In the genomic region with DNA sequence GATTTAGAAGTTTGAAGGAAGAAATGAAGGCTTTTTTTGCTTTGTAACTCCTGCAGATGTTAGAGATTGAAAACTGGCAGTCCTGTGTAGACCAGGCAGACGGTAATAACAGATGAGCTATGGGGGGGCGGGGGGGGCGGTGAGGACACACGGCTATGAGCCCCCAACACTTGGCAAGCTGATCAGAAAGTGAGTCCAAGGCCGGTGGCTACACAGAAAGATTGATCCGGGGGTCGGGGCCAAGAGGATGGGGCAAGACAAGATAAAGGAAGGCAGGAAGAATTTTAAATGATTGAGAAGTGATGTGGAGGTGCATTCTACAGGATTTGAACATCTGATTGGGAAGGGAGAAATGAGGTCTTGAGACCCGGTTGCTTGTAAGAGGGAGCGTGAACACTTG, we compare ENCODE assay signal across 7 mouse cellular contexts. TPM values are rescaled to one million over a fixed set of nuclear protein-coding genes. Genes with fewer than 3 reads are reported as not detected.
DNase-seq lines count a peak whose midpoint lies in the region; ATAC-seq and TF ChIP-seq lines count a peak whose summit lies in the region.

No protein-coding gene starts in this region.

- H3K27me3 ChIP-seq in lung, postnatal 0 days (replicated peaks; ENCODE audit: insufficient read depth, low read length) = no peaks in the 10 kb centered on the region
- H3K27me3 ChIP-seq in forebrain, embryonic 14.5 days (replicated peaks; ENCODE audit: control insufficient read depth, insufficient read depth, low read length) = no peaks in the 10 kb centered on the region
- no peaks in the 10 kb centered on the region for H3K27me3 ChIP-seq in limb, embryonic 14.5 days (ENCODE audit: control insufficient read depth, insufficient read depth, low read length)
- H3K27me3 ChIP-seq in stomach, embryonic 15.5 days (replicated peaks) = no peaks in the 10 kb centered on the region

- H3K9ac ChIP-seq in lung, postnatal 0 days (replicated peaks; ENCODE audit: low read depth) = no peak overlapping the region
- peak overlapping the region; percentile 81 for H3K9ac ChIP-seq in forebrain, embryonic 14.5 days (ENCODE audit: low read length)
- H3K9ac ChIP-seq in limb, embryonic 14.5 days (ENCODE audit: low read depth, low read length, severe bottlenecking) = peak overlapping the region; percentile 85
- no peak overlapping the region for H3K9ac ChIP-seq in stomach, embryonic 15.5 days

- ATAC-seq in lung, postnatal 0 days = no peak
- ATAC-seq in forebrain, embryonic 14.5 days = no peak
- no peak for ATAC-seq in limb, embryonic 14.5 days (ENCODE audit: low FRiP score, low read depth)
- no peak for ATAC-seq in stomach, embryonic 15.5 days (ENCODE audit: insufficient read depth, low FRiP score, low read depth)

- no peak for DNase-seq in lung, postnatal 0 days (ENCODE audit: low spot score)
- DNase-seq in lung, postnatal 36 days = no peak
- no peak for DNase-seq in forebrain, embryonic 14.5 days (ENCODE audit: low spot score)
- DNase-seq in limb, embryonic 14.5 days (ENCODE audit: low spot score) = no peak
- no peak for DNase-seq in adipocyte (ENCODE audit: low spot score)
- DNase-seq in lung, adult 2 months = no peak

- TF ChIP-seq POLR2A in limb, embryonic 14.5 days (IDR thresholded peaks at IDR 0.05; ENCODE audit: borderline replicate concordance, extremely low read depth, insufficient read depth, insufficient read length) = no peak
- TF ChIP-seq POLR2A in lung, adult 2 months (IDR thresholded peaks at IDR 0.05; ENCODE audit: borderline replicate concordance, extremely low read depth, low read depth, low read length) = no peak

- no peaks in the 10 kb centered on the region for H3K9me3 ChIP-seq in lung, postnatal 0 days (ENCODE audit: low read length)
- no peaks in the 10 kb centered on the region for H3K9me3 ChIP-seq in forebrain, embryonic 14.5 days (replicated peaks; ENCODE audit: control insufficient read depth, low read length)
- H3K9me3 ChIP-seq in limb, embryonic 14.5 days (ENCODE audit: control insufficient read depth, low read length) = no peaks in the 10 kb centered on the region
- H3K9me3 ChIP-seq in stomach, embryonic 15.5 days = no peaks in the 10 kb centered on the region

- H3K4me2 ChIP-seq in lung, postnatal 0 days (replicated peaks; ENCODE audit: low read depth, low read length) = peak overlapping the region; percentile 91
- peak overlapping the region; percentile 73 for H3K4me2 ChIP-seq in forebrain, embryonic 14.5 days (ENCODE audit: low read length)
- peak overlapping the region; percentile 77 for H3K4me2 ChIP-seq in limb, embryonic 14.5 days (replicated peaks; ENCODE audit: low read depth, low read length, severe bottlenecking)
- H3K4me2 ChIP-seq in stomach, embryonic 15.5 days = peak overlapping the region; percentile 91

- 16% methylated on average over 8 of the region's 9 CpGs for WGBS in lung, postnatal 0 days
- WGBS in forebrain, embryonic 14.5 days = 16% methylated on average over 9 of the region's 9 CpGs
- WGBS in limb, embryonic 14.5 days = 22% methylated on average over 9 of the region's 9 CpGs
- 21% methylated on average over 9 of the region's 9 CpGs for WGBS in stomach, embryonic 15.5 days
- WGBS in lung, adult 2 months = 34% methylated on average over 9 of the region's 9 CpGs

- TF ChIP-seq CTCF in lung, postnatal 0 days (IDR thresholded peaks at IDR 0.05) = no peak
- TF ChIP-seq CTCF in lung, adult 2 months (IDR thresholded peaks at IDR 0.05; ENCODE audit: insufficient read depth, low read length) = no peak

- H3K36me3 ChIP-seq in lung, postnatal 0 days (ENCODE audit: insufficient read depth, low read length) = no peaks in the 10 kb centered on the region
- no peaks in the 10 kb centered on the region for H3K36me3 ChIP-seq in forebrain, embryonic 14.5 days (ENCODE audit: control insufficient read depth, insufficient read depth, low read length)
- no peaks in the 10 kb centered on the region for H3K36me3 ChIP-seq in limb, embryonic 14.5 days (ENCODE audit: control insufficient read depth, insufficient read depth, low read length)
- no peaks in the 10 kb centered on the region for H3K36me3 ChIP-seq in stomach, embryonic 15.5 days

- peaks cover 3% of the 10 kb centered on the region; the same call in 1 of the 2 replicates for H3K4me1 ChIP-seq in lung, postnatal 0 days (ENCODE audit: insufficient read depth, low read depth, low read length)
- H3K4me1 ChIP-seq in forebrain, embryonic 14.5 days (ENCODE audit: control insufficient read depth, insufficient read depth, low read length) = no peaks in the 10 kb centered on the region
- 0 out of 2 replicates have a peak, but pooled peaks cover 3% of the 10 kb centered on the region for H3K4me1 ChIP-seq in limb, embryonic 14.5 days (ENCODE audit: control insufficient read depth, insufficient read depth, low read length)
- no peaks in the 10 kb centered on the region for H3K4me1 ChIP-seq in stomach, embryonic 15.5 days
- peaks cover 6% of the 10 kb centered on the region for H3K4me1 ChIP-seq in lung, adult 2 months (ENCODE audit: control insufficient read depth, insufficient read depth, low read length)

- H3K4me3 ChIP-seq in lung, postnatal 0 days (ENCODE audit: low read depth, low read length) = peak overlapping the region; percentile 88
- H3K4me3 ChIP-seq in forebrain, embryonic 14.5 days (ENCODE audit: low read depth, low read length) = peak overlapping the region; percentile 79
- H3K4me3 ChIP-seq in limb, embryonic 14.5 days (replicated peaks; ENCODE audit: low read length) = peak overlapping the region; percentile 80
- peak overlapping the region; percentile 88 for H3K4me3 ChIP-seq in stomach, embryonic 15.5 days (replicated peaks)
- H3K4me3 ChIP-seq in lung, adult 2 months (replicated peaks; ENCODE audit: extremely low read depth, low read depth, low read length) = no peak overlapping the region

- TF ChIP-seq EP300 in lung, postnatal 0 days (IDR thresholded peaks at IDR 0.05) = no peak

- H3K27ac ChIP-seq in lung, postnatal 0 days (ENCODE audit: low read length) = no peak overlapping the region
- no peak overlapping the region for H3K27ac ChIP-seq in forebrain, embryonic 14.5 days (ENCODE audit: low read depth, low read length)
- peak overlapping the region; percentile 87; the same call in 1 of the 2 replicates for H3K27ac ChIP-seq in limb, embryonic 14.5 days (replicated peaks; ENCODE audit: low read depth, low read length)
- no peak overlapping the region for H3K27ac ChIP-seq in stomach, embryonic 15.5 days

RNA-seq across cellular contexts. Expression of a gene that starts 0.4 kb away (rescaled TPM):
- polyA plus RNA-seq in lung, postnatal 0 days (2015; fragmentation: Nextera tagmentation; extraction: Ambion mirVana) = 22.5 and 24.4 TPM in 2 replicates
- polyA plus RNA-seq in forebrain, embryonic 14.5 days (2014; fragmentation: Nextera tagmentation; extraction: Ambion mirVana) = 23.3 and 24.2 TPM in 2 replicates
- polyA plus RNA-seq in limb, embryonic 14.5 days (2012; rRNA removed) = 18.8 and 27.3 TPM in 2 replicates
- polyA plus RNA-seq in limb, embryonic 14.5 days (2014; fragmentation: Nextera tagmentation; extraction: Ambion mirVana) = 30.9 and 33.5 TPM in 2 replicates
- 28.6 and 32.3 TPM in 2 replicates for polyA plus RNA-seq in stomach, embryonic 15.5 days (2015; fragmentation: Nextera tagmentation; extraction: Ambion mirVana)
- 6.0 and 8.6 TPM in 2 replicates for polyA plus RNA-seq in lung, adult 2 months (2012; rRNA removed)

RNA-seq across cellular contexts. Expression of a gene that starts 59.6 kb away (rescaled TPM):
- 52.3 and 57.3 TPM in 2 replicates for polyA plus RNA-seq in lung, postnatal 0 days (2015; fragmentation: Nextera tagmentation; extraction: Ambion mirVana)
- 95.9 and 108 TPM in 2 replicates for polyA plus RNA-seq in forebrain, embryonic 14.5 days (2014; fragmentation: Nextera tagmentation; extraction: Ambion mirVana)
- polyA plus RNA-seq in limb, embryonic 14.5 days (2012; rRNA removed) = 78.5 and 92.2 TPM in 2 replicates
- 86.5 and 92.3 TPM in 2 replicates for polyA plus RNA-seq in limb, embryonic 14.5 days (2014; fragmentation: Nextera tagmentation; extraction: Ambion mirVana)
- 96.7 and 104 TPM in 2 replicates for polyA plus RNA-seq in stomach, embryonic 15.5 days (2015; fragmentation: Nextera tagmentation; extraction: Ambion mirVana)
- polyA plus RNA-seq in lung, adult 2 months (2012; rRNA removed) = 96.6 and 108 TPM in 2 replicates

Comparison
In these comparisons a context has a peak if more than half of its experiments do, and no peak if none do; other contexts are left out.
1. H3K9ac ChIP-seq: peak in forebrain, embryonic 14.5 days (single experiment) and limb, embryonic 14.5 days (single experiment); none in lung, postnatal 0 days (single experiment) and stomach, embryonic 15.5 days (single experiment).
2. Peak in every context shown above with its lines, with median percentiles within 50 percentile points of each other: H3K4me2 ChIP-seq.